Mouse (Mus musculus) testis, postnatal 14 days (tissue): ENCODE data around the gene Mark3.

Experiments used
- DNase-seq: peaks from one replicate; pipeline ENCODE4 v3.0.0; 2021; ENCODE audit warnings: low spot score

Gene Mark3

DNA sequence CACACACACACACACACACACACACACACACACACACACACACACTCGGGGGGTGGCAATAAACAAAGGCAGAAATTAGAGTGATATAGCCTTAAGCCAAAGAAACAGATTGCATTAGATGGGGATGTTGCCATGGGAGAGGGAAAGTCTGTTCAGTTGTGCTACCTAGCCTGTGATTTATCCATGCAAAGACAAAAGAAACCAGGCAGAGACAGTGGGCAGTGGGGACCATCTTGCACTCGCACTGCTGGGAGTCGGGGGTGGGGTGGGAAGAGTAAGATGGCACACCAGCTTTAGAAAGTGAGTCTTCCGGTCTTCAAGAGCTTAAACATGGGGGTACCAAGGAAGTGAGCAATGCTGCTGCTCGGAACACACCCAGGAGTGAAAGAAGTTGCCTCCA lies 14.0 kb upstream of the Mark3 start:
- DNase-seq: no peak

DNA sequence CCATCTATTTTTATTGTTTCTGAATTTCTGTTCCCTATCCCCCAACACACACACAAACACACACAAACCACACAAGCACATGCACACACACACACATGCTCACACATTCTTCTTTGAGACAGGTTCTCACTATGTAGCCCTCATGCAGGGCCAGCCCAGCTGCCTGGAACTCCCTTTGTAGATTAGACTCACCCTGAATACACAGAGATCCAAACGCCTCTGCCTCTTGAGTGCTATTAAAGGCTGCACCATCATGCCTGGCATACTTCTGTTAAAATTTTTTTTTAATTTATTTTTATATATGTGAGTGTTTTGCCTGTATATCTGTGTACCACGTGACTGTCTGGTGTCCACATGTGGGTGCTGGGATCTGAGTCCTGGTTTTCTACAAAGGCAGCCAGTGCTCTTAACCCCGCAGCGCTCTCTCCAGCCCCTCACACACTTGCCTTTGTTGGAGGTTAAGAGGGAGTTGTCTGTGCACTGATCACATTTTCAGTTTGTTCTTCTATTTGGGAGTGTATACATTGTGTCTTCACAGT lies 12.0 kb upstream of the Mark3 start:
- DNase-seq: no peak

DNA sequence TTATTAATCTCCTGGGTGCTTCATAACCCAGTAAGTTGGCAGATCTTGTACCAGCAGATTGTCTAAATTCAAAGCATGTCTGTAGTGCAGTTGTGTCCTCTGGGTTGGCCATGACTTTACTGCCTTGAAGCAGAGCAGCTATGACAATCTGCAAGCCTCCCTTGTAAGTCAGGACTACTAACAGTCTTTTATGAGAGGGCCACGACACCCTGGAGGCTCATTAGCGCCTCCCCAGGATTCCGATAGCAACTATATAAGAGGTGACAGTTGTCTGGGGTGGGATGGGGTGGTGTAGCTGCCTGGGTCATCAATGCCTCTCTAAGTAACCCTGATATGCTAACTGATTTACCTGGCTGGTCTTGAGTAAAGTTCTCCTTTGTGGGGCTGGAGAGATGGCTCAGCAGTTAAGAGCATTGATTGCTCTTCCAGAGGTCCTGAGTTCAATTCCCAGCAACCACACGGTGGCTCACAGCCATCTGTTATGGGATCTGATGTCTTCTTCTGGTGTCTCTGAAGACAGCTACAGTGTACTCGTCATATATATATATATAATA lies 11.2 kb upstream of the Mark3 start:
- DNase-seq: no peak

DNA sequence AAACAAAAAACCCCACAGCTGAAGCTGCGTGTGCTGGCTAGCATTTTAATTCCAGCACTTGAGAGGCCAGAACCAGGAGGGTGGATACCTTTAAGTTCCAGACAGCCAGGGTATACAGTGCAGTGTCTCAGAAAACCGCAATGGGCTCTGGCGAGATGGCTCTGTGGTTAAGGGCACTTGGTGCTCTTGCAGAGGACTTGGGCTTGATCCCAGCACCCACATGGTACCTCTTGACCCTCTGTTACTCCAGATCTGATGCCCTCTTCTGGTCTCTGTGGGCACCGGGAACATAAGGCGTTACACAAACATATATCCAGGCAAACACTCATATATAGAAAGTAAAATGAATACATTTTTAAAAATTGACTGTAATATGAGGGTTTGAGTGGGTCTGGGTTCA lies 9.0 kb upstream of the Mark3 start:
- DNase-seq: no peak

DNA sequence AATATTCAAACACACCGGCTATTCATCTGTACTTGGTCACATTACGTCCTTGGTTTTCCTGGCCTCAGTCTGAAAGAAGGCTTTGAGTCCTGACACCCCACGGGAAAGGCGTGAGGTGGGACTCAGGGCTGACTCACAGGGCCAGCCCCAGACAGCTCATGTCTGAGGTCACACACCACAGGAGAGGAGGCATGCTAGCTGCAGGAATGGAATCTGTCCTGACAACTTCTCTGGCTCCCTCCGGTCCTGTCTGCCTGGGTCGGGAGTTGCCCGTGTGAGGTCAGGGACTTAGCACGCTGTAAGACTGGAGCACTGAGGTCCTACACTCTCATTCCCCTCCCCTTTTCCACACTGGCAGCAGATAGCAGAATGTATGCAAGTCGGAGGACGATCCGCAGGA lies 5.5 kb upstream of the Mark3 start:
- no peak for DNase-seq

DNA sequence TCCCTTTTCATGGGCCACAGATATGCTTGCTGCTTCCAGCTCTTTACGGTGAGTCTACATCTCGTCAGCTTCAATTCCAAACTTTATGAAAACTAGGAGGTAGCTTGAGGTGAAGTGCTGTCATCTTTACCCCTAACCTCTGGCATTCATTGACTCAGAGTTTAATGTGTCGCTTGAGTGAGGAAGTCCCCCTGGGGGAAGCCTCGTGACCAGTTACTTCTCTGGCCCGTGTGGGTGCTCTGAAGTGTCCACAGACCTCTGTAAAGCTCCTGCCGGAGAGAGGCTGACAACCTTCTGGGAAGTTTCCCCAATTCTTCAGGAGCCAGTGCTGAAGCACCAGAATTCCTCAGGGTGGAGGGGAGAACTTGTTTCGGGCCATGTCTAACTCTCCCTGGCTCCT lies 1.9 kb upstream of the Mark3 start:
- no peak for DNase-seq

DNA sequence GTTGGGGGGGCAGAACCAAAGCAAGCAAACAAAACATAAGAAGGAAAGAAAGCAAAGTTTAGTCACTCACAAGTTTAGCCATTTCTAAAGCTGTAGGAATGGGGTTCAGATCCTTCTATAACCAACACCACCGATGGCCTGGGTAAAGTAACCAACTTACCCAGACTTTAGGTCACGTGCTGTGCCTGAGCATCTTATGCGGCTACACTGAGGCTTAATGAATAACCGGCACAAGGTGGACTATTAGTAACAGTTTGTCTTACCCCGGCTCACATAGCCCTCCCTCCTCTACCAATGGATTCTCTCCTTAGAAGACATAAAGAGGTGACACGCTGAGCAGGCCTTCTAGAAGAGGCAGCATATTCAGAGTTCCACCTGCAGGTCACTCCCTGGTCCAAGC lies 1.0 kb upstream of the Mark3 start:
- DNase-seq: no peak

DNA sequence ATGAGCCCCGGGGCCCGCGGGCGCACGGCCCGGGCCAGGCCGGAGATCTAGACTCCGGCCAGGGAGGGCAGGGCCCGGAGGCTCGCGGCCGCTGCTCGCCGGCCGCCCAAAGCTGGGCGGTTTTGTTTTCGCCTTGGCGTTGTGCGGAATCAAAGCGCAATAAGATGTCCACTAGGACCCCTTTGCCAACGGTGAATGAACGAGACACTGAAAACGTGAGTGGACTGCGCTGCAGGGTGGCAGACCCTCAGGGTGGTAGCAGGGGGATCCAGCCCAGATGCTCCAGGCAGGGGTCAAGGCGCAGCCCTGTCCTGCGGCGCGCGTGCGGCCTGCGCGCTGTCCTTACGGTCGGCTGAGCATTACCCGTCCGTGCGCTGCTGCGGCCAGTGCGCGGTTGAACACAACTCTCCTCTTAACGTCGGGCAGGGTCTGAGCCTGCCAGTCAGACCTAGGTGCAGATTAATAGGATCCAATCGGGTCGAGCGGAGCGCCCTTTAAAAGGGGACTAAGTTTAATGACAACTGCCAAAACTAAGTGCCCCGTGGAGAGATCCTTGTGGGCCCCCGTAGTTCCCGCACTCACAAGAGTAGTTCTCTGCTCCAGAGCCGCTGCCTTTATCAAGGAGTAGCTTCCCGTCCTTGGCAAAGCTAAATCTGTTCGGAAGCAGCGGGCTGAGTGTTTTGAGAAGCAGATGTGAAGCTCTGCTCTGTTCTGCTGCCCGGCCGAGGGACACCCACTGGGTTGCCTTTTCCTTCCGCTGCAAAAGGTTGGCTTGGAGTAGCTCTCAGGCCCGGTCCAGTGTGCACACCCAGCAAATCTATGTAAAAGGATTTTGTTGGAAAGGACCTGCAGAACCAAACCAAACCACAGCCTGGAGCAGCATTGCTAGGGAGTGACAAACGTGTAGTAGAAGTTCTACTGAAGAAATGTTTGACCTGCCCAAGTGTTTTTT lies 840 bp downstream of the Mark3 start:
- peak; percentile 60 for DNase-seq

DNA sequence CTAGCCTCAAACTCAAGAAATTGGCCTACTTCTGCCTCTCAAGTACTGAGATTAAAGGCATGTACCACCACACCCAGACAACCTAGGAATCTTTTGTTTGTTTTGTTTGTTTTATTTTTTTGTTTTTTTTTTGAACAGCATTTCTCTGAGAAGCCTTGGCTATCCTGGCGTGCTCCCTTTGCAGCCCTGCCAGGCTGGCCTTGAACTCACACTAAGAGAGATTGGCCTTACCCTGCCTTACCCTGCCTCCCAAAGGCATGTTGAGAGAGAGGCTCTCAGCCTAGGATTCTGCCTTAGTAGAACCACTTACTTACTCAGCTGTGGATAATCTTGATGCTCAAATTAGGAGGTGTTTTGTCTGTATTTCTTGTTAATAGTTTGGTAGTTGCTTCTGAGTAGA lies 8.7 kb downstream of the Mark3 start:
- no peak for DNase-seq

DNA sequence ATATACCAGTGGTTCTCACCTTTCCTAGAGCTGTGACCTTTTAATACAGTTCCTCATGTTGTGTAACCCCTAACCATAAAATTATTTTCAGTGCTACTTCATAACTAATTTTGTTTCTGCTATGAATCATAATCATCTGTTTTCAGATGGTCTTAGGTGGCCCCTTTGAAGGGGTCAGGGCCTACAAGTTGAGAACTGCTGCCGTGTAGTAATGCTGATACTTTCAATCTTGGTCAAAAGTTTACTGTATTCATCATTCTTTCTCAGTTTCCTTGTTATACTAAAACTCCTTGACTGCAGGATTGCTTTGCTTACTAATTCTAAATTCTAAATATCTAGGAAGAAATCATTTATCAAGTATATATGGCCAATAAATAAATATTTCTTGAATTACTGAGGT lies 10.1 kb downstream of the Mark3 start:
- DNase-seq: no peak

DNA sequence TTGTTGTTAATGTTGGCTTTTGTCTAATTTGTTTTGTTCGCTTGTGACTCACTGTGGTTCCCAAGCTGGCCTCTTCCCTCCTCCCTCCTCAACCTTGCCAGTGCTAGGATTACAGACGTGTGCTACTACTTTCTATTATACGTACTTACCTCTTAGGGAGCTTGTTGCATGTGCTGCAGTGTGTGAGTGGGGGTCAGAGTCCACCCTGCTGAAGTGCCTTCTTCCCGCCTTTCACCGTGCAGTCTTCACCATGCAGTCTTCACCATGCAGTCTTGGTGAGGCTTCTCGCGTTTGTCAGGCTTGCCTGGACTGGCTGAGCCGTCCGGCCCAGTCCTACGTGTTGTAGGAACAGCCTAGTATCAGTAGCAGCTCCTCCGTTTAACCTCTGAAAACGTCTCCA lies 12.9 kb downstream of the Mark3 start:
- DNase-seq: no peak

DNA sequence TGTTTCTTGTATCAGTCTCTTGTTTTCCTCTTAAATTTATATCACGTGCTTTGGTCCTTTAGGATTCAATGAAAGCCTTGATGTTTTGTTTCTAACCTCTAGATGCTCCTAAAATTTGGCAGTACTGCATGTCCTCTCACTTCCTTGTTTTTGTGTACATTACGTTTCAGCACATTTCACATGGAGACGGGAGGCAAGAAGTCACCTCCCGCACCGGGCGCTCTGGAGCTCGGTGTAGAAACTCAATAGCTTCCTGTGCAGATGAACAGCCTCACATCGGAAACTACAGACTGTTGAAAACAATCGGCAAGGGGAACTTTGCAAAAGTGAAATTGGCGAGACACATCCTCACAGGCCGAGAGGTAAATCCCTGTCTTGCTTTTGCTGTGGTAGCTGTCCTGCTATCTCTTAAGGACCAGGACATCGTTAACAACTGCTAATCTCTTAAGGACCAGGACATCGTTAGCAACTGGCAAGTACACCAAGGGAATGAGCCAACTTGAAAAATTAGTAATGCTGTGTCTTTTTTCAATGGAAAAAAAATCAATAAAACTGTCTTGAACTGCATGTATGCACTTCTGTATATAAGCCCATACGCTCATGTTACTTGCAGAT lies 18.2 kb downstream of the Mark3 start:
- no peak for DNase-seq

DNA sequence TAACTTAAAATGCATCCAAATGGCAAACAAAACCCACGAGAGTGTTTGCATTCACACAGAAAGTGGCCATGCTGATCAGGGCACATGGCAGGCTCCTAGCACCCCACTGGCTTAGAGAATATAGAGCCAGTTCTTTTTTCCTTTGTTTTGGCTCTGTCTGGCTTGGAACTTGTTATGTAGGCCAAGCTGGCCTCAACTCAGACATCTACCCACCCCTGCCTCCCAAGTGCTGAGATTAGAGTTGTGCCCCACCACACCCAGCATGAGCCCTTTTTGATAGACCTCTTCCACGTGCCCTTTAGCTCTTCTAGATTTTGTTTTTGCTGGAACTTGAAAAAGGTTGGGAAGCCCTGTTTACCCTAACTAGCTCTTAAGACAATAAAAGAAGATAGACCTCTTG lies 19.5 kb downstream of the Mark3 start:
- no peak for DNase-seq

DNA sequence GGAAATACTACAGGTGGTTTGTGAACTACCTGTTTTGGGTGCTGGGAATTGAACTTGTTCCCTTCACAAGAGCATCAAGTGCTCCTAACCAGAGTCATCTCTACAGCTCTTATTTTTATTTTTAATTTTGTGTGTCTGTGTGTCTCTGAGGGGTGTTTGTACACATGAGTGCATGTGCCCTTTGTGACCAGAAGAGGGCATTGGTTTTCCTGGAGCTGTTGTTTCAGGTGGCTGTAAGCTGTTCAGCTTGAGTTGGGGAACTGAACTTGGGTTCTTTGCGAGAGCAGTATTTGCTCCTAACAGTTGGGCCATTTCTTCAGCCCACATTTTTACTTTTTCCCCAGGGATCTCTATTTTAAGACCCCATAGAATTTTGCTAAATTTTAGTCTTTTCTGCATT lies 23.0 kb downstream of the Mark3 start:
- no peak for DNase-seq

DNA sequence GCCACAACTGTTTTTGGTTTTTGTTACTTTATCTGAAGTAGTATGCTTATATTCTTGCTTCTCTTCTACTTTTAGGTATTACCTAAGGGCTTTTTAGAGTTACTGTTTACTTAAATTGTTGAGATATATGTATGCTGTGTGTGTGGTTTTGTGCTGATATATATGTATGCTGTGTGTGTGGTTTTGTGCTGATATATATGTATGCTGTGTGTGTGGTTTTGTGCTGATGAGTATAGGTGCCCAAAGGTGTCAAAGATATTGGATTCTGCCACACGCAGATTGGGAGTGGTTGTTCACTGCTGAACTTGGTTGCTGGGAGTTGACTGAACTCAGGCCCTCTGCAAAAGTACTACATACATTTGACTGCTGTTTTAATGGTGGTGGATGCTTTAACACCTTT lies 24.6 kb downstream of the Mark3 start:
- no peak for DNase-seq

DNA sequence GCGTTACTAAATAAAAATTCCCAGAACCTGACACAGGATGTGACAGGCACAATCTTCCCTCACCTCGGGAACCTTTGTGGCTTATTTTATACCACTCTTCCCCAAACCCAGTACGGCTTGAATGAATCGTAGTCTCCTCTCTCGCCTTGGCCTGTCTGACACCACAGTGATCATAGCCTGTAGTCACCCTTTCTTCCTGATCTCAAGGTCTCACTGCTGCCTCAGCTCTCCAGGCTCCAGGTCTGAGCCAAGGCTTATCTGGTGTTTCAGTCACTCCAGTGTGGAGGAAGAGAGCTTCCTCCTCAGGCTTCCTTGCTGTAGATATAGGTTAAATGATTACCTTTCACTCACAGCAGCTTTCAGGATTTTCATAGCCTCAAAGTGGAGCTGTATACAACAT lies 25.3 kb downstream of the Mark3 start:
- no peak for DNase-seq

DNA sequence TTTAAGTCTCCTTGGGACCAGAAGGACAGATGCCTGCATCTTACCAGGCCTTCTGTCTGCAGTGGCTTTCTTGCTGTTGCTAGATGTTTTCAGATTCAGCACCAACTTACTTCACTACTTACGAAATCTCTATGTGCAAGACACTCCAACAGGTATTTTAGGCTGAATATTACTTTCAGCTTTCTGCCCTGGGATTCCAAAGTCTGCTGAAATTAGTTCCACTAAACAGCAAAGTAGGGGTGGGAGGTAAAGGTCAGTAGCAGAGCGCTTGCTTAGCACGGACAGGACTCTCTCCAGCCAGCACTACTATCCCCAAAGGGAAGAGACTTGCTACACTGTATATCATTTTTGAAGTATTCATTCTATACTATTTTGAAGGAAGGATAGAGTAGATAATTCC lies 29.5 kb downstream of the Mark3 start:
- DNase-seq: no peak

DNA sequence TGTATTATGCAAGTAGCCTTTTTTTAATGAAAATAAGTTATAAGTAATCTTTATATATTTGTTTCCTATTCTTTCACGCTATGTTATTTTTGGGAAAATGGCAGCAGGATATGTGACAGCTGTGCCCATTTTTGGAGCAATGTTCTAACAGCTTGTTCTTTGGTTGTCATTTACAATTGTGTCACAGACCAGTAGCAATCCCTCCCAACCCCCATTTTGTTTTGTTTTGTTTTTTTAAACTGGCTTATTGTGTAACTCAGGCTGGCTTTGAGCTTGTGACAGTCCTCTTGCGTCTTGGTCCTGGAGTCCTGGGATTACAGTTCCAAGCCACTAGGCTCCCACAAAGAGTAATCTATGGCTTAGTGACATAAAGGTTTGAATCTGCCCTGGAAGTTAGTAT lies 31.3 kb downstream of the Mark3 start:
- DNase-seq: no peak

DNA sequence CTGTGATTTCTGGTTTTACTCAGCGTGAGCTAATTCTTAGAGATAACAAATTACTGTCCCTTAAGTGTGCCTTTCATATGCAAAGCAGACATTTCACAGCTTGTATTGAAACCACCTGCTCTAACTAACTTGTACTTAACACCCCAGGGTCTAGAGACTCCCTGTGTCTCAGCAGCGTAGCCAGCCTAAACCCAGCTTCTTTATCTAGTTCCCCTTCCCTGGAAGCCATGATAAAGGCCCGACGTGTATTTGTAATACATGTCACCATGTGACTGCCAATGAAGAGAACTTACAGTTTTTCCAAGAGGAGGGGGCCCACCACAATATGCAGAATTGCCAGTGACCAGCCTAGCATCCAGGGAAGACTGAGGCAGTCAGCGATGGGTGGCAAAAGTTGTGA lies 33.7 kb downstream of the Mark3 start:
- DNase-seq: no peak

DNA sequence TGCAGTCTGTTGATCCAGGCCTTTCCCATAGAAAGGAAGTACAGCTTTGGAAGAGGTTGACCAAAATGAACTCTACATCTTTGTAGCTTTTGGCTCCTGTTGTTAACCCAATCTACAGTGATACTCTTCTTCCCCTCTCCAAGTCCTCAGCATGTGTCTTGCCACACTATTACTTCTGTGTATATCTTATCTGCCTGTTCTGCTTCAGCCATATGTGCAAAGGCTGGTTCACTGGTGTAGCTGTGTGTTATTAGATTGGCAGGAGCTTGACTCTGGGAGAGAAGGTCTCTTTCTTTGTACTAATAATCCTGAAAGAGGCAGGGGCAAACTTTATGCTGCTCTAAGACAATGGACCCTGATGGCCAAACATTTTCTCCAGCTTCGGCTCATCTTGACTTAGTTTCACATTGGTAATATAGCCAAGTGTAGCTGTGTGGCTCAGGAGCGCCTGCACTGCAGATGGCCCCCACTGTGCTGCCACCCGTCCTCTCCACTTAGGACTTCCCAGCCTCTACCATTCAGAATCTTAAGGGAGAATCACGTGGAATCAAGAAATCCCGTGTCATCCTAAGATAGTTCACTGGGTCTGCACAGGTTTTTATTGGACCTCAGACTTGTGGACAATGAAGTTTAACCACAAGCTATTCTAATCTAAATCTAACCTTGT lies 40.3 kb downstream of the Mark3 start:
- no peak for DNase-seq

DNA sequence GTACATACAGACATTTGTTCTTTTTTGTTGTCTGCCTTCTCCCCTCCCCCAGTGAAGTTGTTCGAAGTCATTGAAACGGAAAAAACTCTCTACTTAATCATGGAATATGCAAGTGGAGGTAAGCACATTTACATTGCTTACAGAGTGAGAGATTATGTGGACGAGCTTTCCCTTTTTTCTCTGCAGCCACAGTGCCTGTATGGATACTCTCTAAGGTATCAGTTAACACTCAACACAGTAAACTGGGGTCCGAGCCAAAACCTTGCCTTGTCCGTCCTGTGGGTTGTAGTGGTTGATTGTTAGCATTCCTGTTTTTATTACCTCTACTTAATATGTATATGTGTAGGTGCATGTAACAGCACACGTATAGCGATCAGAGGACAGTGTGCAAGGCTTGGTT lies 43.9 kb downstream of the Mark3 start:
- DNase-seq: no peak

DNA sequence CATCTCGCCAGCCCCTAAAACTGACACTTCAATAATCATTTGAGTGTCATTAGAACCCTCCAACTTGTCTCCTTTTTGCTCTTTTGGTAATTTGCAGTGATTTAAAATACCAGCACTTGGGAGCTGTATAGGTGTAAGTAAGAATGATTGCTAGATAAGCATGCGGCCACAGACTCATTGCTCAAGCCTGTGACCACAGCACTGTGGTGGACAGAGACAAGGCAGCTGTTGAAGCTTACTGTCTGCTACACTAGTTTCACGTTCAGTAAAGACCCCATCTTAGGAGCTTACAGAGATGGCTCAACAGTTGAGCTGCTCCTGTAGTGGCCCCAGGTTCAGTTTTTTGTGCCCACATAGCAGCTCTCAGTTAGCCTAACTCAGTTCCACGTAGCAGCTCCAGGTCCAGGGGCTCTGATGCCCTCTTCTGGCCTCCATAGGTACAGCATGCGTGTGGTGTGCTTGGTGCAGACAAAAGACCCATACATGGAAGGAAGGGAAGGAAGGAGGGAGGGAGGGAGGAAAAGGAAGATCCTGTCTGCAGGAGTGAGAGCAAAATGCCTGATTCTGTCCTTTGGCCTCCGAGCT lies 73.8 kb downstream of the Mark3 start:
- no peak for DNase-seq
